Mouse (Mus musculus) embryonic facial prominence, embryonic 13.5 days (tissue): Measurements from ENCODE around the gene Irf6. TPM values are rescaled to one million over a fixed set of nuclear protein-coding genes. Genes with fewer than 3 reads are reported as not detected.

Experiments used
- ATAC-seq: fragments of 200-750 bp; cut with Nextera tagmentation; 2 replicates; pipeline ENCODE4 v1.8.0; 2017; ENCODE audit warnings: low read depth; ENCODE audit not compliant: insufficient number of reproducible peaks, insufficient read depth, low FRiP score, low TSS enrichment
- H3K27ac ChIP-seq: fragments of 300-500 bp; sonication (generic); 2 replicates; pipeline ENCODE4 v1.5.1; 2015; ENCODE audit warnings: moderate library complexity, mild to moderate bottlenecking, inconsistent platforms
- H3K27me3 ChIP-seq: fragments of 300-500 bp; sonication (generic); 2 replicates; pipeline ENCODE4 v1.6.1; 2015; ENCODE audit warnings: mild to moderate bottlenecking, inconsistent platforms
- H3K36me3 ChIP-seq: fragments of 300-500 bp; sonication (generic); 2 replicates; pipeline ENCODE4 v1.6.1; 2015; ENCODE audit warnings: mild to moderate bottlenecking, inconsistent platforms
- H3K4me1 ChIP-seq: fragments of 300-500 bp; sonication (generic); 2 replicates; pipeline ENCODE4 v1.6.1; 2015; ENCODE audit warnings: inconsistent platforms
- H3K4me2 ChIP-seq: fragments of 300-500 bp; sonication (generic); 2 replicates; pipeline ENCODE4 v1.6.1; 2015; ENCODE audit warnings: moderate library complexity, mild to moderate bottlenecking, inconsistent platforms
- H3K4me3 ChIP-seq: fragments of 300-500 bp; sonication (generic); 2 replicates; pipeline ENCODE4 v1.5.1; 2015; ENCODE audit warnings: mild to moderate bottlenecking, inconsistent platforms
- H3K9ac ChIP-seq: fragments of 300-500 bp; sonication (generic); 2 replicates; pipeline ENCODE4 v1.6.1; 2015; ENCODE audit warnings: mild to moderate bottlenecking, inconsistent platforms
- H3K9me3 ChIP-seq: fragments of 300-500 bp; sonication (generic); 2 replicates; pipeline ENCODE4 v1.6.1; 2016; ENCODE audit warnings: inconsistent platforms
- WGBS: fragments of 180-500 bp; shearing (Covaris S2); methylation state at CpG from one replicate; pipeline ENCODE4 v1.1.7; 2015; ENCODE audit warnings: mixed read lengths; 5-methylcytosine and 5-hydroxymethylcytosine counted together
- polyA plus RNA-seq: library from polyadenylated mRNA; unstranded; fragments of >200 nt; fragmentation: Nextera tagmentation; extraction: Ambion mirVana; gene quantifications from 2 replicates; pipeline ENCODE4 v1.2.1, GENCODE M21; 2015

Irf6 gene
- polyA plus RNA-seq, 1 experiment from 2014 or later, result 33.4 TPM

DNA sequence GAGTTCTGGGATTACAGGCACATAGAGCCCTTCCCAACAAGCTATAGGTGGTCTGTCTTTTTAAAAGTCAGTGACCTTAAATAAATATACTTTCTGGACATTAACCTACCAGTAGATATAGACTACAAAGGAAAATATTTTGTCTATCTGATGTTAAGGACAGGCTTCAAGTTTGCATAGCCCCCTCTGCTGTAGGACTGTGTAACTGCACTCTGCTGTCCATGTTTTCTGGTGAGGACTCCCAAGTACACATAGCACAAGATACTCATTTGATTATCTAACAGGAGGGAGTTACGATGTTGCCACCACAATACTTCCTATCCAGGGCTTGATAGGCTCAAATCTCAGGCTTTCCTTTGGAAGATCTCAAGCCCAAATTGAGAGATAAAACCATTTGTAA, 19.2 kb upstream of the Irf6 start:
- no peak overlapping the region for H3K4me2 ChIP-seq
- 87% methylated on average over 1 of the region's 1 CpGs for WGBS
- no peak overlapping the region for H3K27ac ChIP-seq
- H3K9me3 ChIP-seq, result no peaks in the 10 kb centered on the region
- no peaks in the 10 kb centered on the region for H3K36me3 ChIP-seq
- ATAC-seq, result no peak
- H3K9ac ChIP-seq, result no peak overlapping the region
- no peak overlapping the region for H3K4me3 ChIP-seq
- no peaks in the 10 kb centered on the region for H3K27me3 ChIP-seq
- peaks cover 10% of the 10 kb centered on the region for H3K4me1 ChIP-seq

DNA sequence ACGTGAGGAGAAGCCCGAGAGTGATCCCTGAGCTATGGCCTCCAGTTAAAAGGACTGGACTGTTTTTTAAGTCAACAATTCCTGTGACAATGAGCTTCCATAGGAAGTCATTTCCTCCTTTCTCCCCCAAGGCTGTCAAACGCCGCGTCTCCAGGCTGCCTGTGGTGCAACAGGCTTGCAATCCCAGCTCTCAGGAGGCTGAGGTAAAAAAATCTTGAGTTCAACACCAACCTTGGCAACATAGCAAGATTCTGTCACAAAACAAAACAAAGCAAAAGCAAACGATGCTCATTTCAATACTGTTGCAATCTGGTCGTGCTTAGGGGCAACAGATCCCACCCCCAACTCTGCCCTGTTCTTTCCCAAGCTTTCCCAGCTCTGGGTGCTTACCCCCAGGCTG, 14.8 kb upstream of the Irf6 start:
- Histone ChIP-seq H3K9ac (no peak overlapping the region), H3K4me1 (peaks cover 20% of the 10 kb centered on the region), H3K4me2 (no peak overlapping the region), H3K27ac (no peak overlapping the region), H3K36me3 (no peaks in the 10 kb centered on the region), H3K9me3 (no peaks in the 10 kb centered on the region), H3K27me3 (no peaks in the 10 kb centered on the region), H3K4me3 (no peak overlapping the region)
- no peak for ATAC-seq
- WGBS, result 36% methylated on average over 7 of the region's 7 CpGs

DNA sequence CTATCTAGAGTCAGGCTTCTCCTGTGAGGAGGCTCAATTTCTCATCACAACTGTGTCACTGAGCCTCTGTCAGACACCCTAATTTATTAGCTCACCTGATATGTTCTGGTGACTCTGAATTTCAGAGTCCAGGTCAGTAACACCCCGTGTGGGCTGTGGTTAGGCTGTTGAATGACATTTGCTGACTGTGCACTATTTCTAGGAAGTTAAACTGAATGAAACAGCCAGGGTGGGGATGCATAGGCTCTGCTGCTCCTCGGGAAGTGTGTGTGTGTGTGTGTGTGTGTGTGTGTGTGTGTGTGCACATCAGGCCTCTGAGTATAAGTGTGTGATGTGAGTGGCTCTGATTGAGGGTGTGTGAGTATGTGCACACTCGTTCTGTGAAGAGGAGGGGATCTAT, 14.2 kb upstream of the Irf6 start:
- H3K27ac ChIP-seq, result no peak overlapping the region
- no peak for ATAC-seq
- 44% methylated on average over 3 of the region's 3 CpGs for WGBS

DNA sequence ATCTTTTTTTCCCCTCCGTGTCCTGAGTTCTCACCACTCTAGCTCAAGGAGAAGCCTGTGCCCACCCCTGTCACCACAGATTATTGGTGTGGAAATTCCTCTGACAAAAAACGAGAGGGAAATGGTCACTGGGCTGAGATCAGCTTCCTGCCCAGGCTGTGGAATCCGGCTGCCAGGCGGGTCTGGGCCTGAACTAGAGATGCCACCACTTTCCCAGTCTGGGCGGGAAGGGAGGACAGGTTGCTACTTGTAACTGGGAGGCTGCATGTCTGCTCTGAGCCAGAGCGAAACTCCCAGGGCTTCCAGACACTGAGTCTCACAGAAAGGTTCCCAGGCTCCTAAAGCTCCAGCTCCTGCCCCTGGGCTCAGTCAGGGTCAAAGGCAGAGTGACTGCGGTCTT, 11.8 kb upstream of the Irf6 start:
- Histone ChIP-seq H3K36me3 (no peaks in the 10 kb centered on the region), H3K9ac (peak overlapping the region; percentile 17; the same call in 1 of the 2 replicates), H3K27ac (peak overlapping the region; percentile 85), H3K27me3 (no peaks in the 10 kb centered on the region), H3K4me1 (peaks cover 20% of the 10 kb centered on the region), H3K4me2 (peak overlapping the region; percentile 5; the same call in 1 of the 2 replicates), H3K4me3 (no peak overlapping the region), H3K9me3 (no peaks in the 10 kb centered on the region)
- WGBS, result 51% methylated on average over 7 of the region's 7 CpGs
- ATAC-seq, result no peak

More for the DNA sequence above, 14.2 kb upstream of the Irf6 start:
- Histone ChIP-seq H3K9ac (no peak overlapping the region), H3K4me1 (peaks cover 20% of the 10 kb centered on the region), H3K9me3 (no peaks in the 10 kb centered on the region), H3K36me3 (no peaks in the 10 kb centered on the region), H3K4me2 (no peak overlapping the region), H3K27me3 (no peaks in the 10 kb centered on the region), H3K4me3 (no peak overlapping the region)

DNA sequence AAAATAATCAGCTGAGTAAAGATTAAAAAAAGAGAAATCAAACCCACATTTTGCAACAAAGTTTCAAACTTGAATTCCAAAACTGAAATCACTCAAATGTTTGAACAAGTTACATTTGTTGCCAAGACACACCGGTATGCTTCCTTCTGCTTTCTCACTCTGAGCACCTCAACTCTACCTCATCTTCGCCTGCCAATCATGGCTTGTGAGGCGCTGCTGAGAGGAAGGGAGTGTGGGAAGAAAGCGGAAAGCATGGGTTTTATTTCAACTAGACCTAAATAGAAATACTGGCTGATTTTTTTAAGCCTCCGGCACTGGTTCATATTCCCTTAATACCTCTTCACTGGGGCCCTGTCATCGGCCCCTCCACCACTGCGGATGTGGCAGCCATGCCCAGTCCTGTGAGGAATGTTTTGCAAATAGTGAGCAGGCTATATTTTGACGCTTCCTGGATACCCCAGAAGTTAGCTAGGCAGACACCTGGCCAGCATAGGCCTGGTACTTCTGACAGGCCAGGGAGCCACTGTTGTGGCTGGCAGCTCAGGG, 10.3 kb upstream of the Irf6 start:
- peaks cover 20% of the 10 kb centered on the region for H3K4me1 ChIP-seq
- H3K36me3 ChIP-seq, result no peaks in the 10 kb centered on the region
- no peak overlapping the region for H3K4me3 ChIP-seq
- no peak overlapping the region for H3K4me2 ChIP-seq
- no peak overlapping the region for H3K9ac ChIP-seq
- H3K9me3 ChIP-seq, result no peaks in the 10 kb centered on the region
- no peaks in the 10 kb centered on the region for H3K27me3 ChIP-seq
- no peak for ATAC-seq
- H3K27ac ChIP-seq, result peak overlapping the region; percentile 62; the same call in 1 of the 2 replicates
- WGBS, result 72% methylated on average over 8 of the region's 8 CpGs

DNA sequence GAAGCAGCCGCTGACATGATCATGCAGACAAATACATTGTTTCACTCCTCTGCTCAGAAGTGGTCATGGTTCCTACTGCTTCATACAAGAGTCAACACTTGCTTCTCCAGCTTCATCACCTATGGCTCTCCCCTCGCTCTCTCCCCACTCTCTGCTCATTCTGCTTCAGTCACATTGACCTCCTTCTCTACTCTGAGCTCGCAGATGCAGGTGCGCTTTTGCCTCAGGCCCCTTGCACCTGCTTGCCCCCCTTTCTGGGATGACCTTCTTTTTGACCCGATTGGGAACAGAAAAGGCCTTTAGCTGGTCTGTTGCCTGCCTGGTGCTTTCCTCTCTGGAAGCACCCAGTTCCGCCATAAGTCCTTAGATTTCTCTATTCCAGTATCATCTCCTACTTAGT, 8.4 kb upstream of the Irf6 start:
- 85% methylated on average over 6 of the region's 6 CpGs for WGBS
- H3K36me3 ChIP-seq, result no peaks in the 10 kb centered on the region
- peaks cover 11% of the 10 kb centered on the region for H3K4me1 ChIP-seq
- no peak overlapping the region for H3K9ac ChIP-seq
- no peaks in the 10 kb centered on the region for H3K27me3 ChIP-seq
- ATAC-seq, result no peak
- H3K4me3 ChIP-seq, result no peak overlapping the region
- no peak overlapping the region for H3K27ac ChIP-seq
- H3K9me3 ChIP-seq, result no peaks in the 10 kb centered on the region
- no peak overlapping the region for H3K4me2 ChIP-seq

DNA sequence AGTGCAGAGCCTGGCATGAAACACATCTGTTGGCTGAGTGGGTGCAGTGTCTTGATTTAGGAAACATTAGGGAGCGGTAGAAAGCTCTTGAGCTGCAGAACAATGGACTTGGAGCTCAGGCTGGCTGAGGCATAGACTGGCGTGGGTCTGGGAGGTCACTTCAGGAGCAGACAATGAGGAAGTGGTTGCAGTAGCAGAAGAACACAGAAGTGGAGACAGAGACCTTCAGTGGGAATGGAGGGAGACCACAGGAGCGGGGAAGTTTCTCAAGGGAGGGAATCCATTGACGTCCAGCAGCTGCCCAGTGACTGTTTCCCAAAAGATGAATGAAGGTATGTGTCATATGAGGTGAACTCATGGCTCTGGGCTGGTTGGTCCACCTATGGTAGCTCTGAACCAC, 7.8 kb upstream of the Irf6 start:
- Histone ChIP-seq H3K27me3 (no peaks in the 10 kb centered on the region), H3K9ac (no peak overlapping the region), H3K9me3 (no peaks in the 10 kb centered on the region), H3K36me3 (no peaks in the 10 kb centered on the region), H3K4me1 (peaks cover 8% of the 10 kb centered on the region), H3K27ac (no peak overlapping the region), H3K4me3 (no peak overlapping the region), H3K4me2 (no peak overlapping the region)
- WGBS, result 84% methylated on average over 4 of the region's 4 CpGs
- no peak for ATAC-seq

DNA sequence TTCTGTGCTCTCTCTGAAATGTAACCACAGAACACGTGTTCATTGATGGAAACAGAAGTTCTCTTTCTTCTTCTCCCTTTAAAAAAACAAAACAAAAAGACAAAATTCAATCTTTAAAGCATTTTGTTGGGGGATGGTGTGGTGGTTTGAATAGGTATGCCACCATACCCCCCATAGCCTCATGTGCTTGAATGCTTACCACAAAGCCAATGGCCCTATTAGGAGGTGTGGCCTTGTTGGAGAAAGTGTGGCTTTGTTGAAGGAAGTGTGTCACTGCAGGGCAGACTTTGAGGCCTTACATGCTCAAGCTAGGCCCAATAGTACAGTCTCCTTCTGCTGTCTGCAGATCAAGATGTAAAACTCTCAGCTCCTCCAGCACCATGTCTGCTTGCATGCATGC, 6.5 kb upstream of the Irf6 start:
- 85% methylated on average over 1 of the region's 1 CpGs for WGBS
- H3K9ac ChIP-seq, result no peak overlapping the region
- no peaks in the 10 kb centered on the region for H3K36me3 ChIP-seq
- peaks cover 8% of the 10 kb centered on the region; the same call in 1 of the 2 replicates for H3K27me3 ChIP-seq
- H3K4me3 ChIP-seq, result no peak overlapping the region
- no peak overlapping the region for H3K4me2 ChIP-seq
- no peak for ATAC-seq
- no peaks in the 10 kb centered on the region for H3K9me3 ChIP-seq
- H3K4me1 ChIP-seq, result peaks cover 16% of the 10 kb centered on the region
- no peak overlapping the region for H3K27ac ChIP-seq

DNA sequence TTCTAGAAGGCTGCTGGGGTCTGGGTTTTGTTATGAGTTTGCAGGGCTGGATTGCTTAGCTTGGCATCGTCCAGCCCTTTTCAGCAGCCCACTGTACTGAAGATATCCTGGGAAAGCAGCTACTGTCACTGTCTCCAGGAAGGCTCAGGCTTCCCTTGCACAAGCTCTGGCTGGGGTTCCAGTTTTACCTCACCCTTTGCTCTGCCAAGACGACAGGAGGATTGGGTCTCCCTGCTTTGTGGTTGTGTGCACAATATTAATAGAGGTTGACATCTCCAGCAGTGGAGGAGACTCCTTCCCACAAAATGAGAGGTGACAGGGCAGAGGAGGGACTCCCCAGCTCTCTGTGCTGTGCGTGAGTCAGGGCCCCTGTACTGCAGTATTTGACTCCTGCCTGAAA, 3.7 kb upstream of the Irf6 start:
- Histone ChIP-seq H3K27ac (no peak overlapping the region), H3K4me1 (peaks cover 28% of the 10 kb centered on the region), H3K9me3 (no peaks in the 10 kb centered on the region), H3K27me3 (peaks cover 29% of the 10 kb centered on the region), H3K9ac (no peak overlapping the region), H3K4me2 (no peak overlapping the region), H3K4me3 (no peak overlapping the region), H3K36me3 (no peaks in the 10 kb centered on the region)
- no peak for ATAC-seq
- WGBS, result 51% methylated on average over 3 of the region's 3 CpGs

DNA sequence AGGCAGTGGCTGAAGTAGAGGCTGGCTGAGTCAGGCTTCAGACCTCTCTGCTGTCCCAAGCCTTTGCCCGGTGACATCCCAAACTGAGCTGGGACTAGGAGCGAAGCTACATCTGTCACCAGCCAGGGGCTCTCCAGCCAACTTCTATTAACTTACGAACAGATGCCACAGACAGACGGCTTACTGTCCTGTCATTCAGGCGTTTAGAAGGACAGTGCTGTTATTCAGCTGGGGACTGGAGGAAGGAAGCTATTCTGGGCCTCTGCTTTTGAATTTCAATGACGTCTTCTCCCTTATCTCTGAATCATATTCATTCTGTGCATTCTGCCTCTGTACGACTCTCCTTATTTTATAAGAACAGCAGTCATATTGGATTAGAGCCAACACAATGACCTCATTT, 1.8 kb upstream of the Irf6 start:
- peaks cover 39% of the 10 kb centered on the region for H3K27me3 ChIP-seq
- H3K4me3 ChIP-seq, result no peak overlapping the region
- H3K27ac ChIP-seq, result no peak overlapping the region
- H3K36me3 ChIP-seq, result no peaks in the 10 kb centered on the region
- peaks cover 40% of the 10 kb centered on the region for H3K4me1 ChIP-seq
- H3K4me2 ChIP-seq, result no peak overlapping the region
- WGBS, result 18% methylated on average over 7 of the region's 7 CpGs
- H3K9ac ChIP-seq, result 0 out of 2 replicates have a peak overlapping the region, but pooled peaks have one; percentile 11
- no peaks in the 10 kb centered on the region for H3K9me3 ChIP-seq
- no peak for ATAC-seq

DNA sequence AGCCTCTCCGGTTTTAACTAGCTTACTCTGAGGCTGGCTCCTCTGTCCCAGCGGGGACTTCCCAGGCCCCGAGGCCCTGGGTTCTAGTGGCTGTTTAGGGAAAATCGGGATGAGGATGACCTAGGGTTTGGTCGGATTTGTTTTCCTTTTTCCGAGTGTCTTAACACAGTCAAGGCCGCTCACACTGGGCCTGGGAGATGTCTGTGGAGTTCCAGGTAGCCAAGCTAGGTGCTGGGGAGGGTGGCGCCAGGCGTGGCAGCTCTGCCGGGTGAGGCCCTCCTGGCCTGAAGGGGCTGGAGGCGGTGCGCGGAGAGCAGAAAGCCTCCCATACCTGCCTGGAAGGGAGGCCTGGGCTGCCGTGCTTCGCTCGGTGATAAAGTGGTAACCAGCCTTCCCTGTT, 650 bp downstream of the Irf6 start:
- H3K27ac ChIP-seq, result no peak overlapping the region

DNA sequence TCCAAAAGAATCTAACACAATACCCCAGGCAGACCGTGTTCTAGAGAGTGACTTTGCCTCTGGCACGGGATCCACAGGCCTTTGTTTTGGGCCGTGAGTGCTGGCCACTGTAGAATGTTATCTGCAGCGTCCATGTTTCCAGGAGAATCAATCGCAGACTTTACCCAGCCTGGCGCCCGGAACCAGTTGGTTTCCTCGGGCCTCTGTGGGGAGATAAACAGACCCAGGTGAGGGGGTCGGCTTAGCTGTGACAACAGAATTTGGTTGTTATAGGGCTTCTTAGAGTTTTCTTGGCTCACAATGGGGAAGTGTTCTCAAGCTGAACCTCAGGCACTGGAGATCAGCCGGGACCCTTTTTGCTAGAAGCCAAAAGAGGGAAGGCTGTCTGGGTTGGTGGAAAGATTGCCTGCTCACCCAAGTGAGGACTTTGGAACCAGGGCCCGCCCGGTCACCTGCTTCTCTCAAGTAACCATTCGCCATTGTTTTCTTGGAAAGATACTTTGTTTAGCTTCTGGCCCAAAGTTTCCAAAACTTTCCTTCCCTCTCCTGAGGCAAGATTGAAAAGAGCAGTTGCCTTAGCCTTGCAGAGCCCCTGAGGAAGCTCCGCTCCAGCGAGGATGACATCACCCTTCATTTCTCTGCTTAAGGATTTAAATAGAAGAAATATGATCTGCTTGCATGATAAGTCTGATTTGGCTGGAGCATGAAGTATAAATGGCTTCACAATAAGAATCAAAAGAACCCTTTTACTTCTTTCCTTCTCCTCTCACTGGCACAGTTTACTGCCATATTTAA, 3.6 kb downstream of the Irf6 start:
- 52% methylated on average over 15 of the region's 15 CpGs for WGBS
- Histone ChIP-seq H3K4me3 (no peak overlapping the region), H3K4me2 (peak overlapping the region; percentile 64), H3K36me3 (no peaks in the 10 kb centered on the region), H3K9ac (no peak overlapping the region), H3K9me3 (no peaks in the 10 kb centered on the region), H3K27ac (peak overlapping the region; percentile 87), H3K4me1 (peaks cover 52% of the 10 kb centered on the region), H3K27me3 (peaks cover 32% of the 10 kb centered on the region)
- no peak for ATAC-seq

More for the DNA sequence above, 650 bp downstream of the Irf6 start:
- Histone ChIP-seq H3K4me2 (peak overlapping the region; percentile 64), H3K27me3 (peaks cover 39% of the 10 kb centered on the region), H3K36me3 (no peaks in the 10 kb centered on the region), H3K9ac (peak overlapping the region; percentile 64), H3K9me3 (no peaks in the 10 kb centered on the region), H3K4me3 (peak overlapping the region; percentile 48), H3K4me1 (peaks cover 58% of the 10 kb centered on the region)
- ATAC-seq, result 0 out of 2 replicates have a peak, but pooled peaks have one; percentile 2
- WGBS, result 21% methylated on average over 16 of the region's 16 CpGs
